ENCODE assay signal across 13 mouse cellular contexts in genomic region chr10:42913196-42913595, GRCm38 (mm10). TPM values are rescaled to one million over a fixed set of nuclear protein-coding genes. Genes with fewer than 3 reads are reported as not detected.
DNase-seq lines count a peak whose midpoint lies in the region; ATAC-seq and TF ChIP-seq lines count a peak whose summit lies in the region.
"Had no signal": no experiment of that assay in that cellular context is flagged by ENCODE, and none has a peak within 500 bp of the region (broad histone marks: within the 10 kb centered on the region; RNA-seq: fewer than 3 reads in every experiment).

No protein-coding gene starts in this region.

- H3K4me1 ChIP-seq in liver, embryonic 14.5 days (replicated peaks; ENCODE audit: control insufficient read depth in 2 of 2, insufficient read depth in 2 of 2, low read length in 1 of 2): peaks cover 0 to 3% of the 10 kb centered on the region in 2 experiments; a peak in 1 of 4 replicates
- H3K4me1 ChIP-seq in liver, embryonic 11.5 days (replicated peaks; ENCODE audit: control insufficient read depth, insufficient read depth, low read length): peaks cover 4% of the 10 kb centered on the region
- H3K4me1 ChIP-seq in stomach, postnatal 0 days (replicated peaks; ENCODE audit: control insufficient read depth, insufficient read depth): no peaks in the 10 kb centered on the region
- 0 out of 2 replicates have a peak, but pooled peaks cover 3% of the 10 kb centered on the region for H3K4me1 ChIP-seq in hindbrain, embryonic 12.5 days
- H3K4me1 ChIP-seq: hindbrain, embryonic 15.5 days had no signal

- peak; percentile 17; the same call in 1 of the 2 replicates for TF ChIP-seq CTCF in liver, embryonic 14.5 days (IDR thresholded peaks at IDR 0.05; ENCODE audit: low read depth)
- peak; percentile 47 for TF ChIP-seq CTCF in stomach, postnatal 0 days (IDR thresholded peaks at IDR 0.05; ENCODE audit: low read depth)

- no peak for ATAC-seq in liver, embryonic 14.5 days (ENCODE audit: insufficient read depth)
- no peak for ATAC-seq in liver, embryonic 11.5 days (replicated peaks; ENCODE audit: low FRiP score)
- ATAC-seq in stomach, postnatal 0 days (ENCODE audit: low FRiP score, low TSS enrichment): no peak
- no peak for ATAC-seq in hindbrain, embryonic 12.5 days (ENCODE audit: low FRiP score)
- ATAC-seq: forebrain, embryonic 14.5 days had no signal

- no peak overlapping the region for H3K4me2 ChIP-seq in liver, embryonic 14.5 days (ENCODE audit: low read depth)
- no peak overlapping the region for H3K4me2 ChIP-seq in liver, embryonic 11.5 days
- no peak overlapping the region for H3K4me2 ChIP-seq in stomach, postnatal 0 days (replicated peaks; ENCODE audit: low read depth)
- no peak overlapping the region for H3K4me2 ChIP-seq in hindbrain, embryonic 12.5 days (replicated peaks)
- H3K4me2 ChIP-seq: hindbrain, embryonic 15.5 days had no signal

- H3K9ac ChIP-seq in liver, embryonic 14.5 days (replicated peaks): no peak overlapping the region
- H3K9ac ChIP-seq in liver, embryonic 11.5 days (ENCODE audit: low read depth, low read length): no peak overlapping the region
- no peak overlapping the region for H3K9ac ChIP-seq in stomach, postnatal 0 days (ENCODE audit: low read length)
- no peak overlapping the region for H3K9ac ChIP-seq in hindbrain, embryonic 12.5 days
- H3K9ac ChIP-seq: hindbrain, embryonic 15.5 days had no signal

- H3K27me3 ChIP-seq in liver, embryonic 14.5 days (ENCODE audit: control insufficient read depth, insufficient read depth, low read length): no peaks in the 10 kb centered on the region
- no peaks in the 10 kb centered on the region for H3K27me3 ChIP-seq in liver, embryonic 11.5 days (replicated peaks; ENCODE audit: control insufficient read depth, insufficient read depth, low read length)
- H3K27me3 ChIP-seq in stomach, postnatal 0 days (ENCODE audit: control insufficient read depth, insufficient read depth, low read length): no peaks in the 10 kb centered on the region
- H3K27me3 ChIP-seq in hindbrain, embryonic 12.5 days: no peaks in the 10 kb centered on the region
- H3K27me3 ChIP-seq: hindbrain, embryonic 15.5 days had no signal

- no peak overlapping the region for H3K27ac ChIP-seq in liver, embryonic 14.5 days
- H3K27ac ChIP-seq in liver, embryonic 11.5 days (ENCODE audit: low read depth, low read length): no peak overlapping the region
- H3K27ac ChIP-seq in stomach, postnatal 0 days (replicated peaks): no peak overlapping the region
- H3K27ac ChIP-seq in hindbrain, embryonic 12.5 days: no peak overlapping the region
- H3K27ac ChIP-seq: hindbrain, embryonic 15.5 days had no signal

- no peak for TF ChIP-seq EP300 in liver, embryonic 14.5 days (IDR thresholded peaks at IDR 0.05; ENCODE audit: low read depth)
- no peak for TF ChIP-seq EP300 in stomach, postnatal 0 days (optimal IDR thresholded peaks at IDR 0.05)

- H3K9me3 ChIP-seq in liver, embryonic 14.5 days (ENCODE audit: control insufficient read depth, low read length): no peaks in the 10 kb centered on the region
- no peaks in the 10 kb centered on the region for H3K9me3 ChIP-seq in liver, embryonic 11.5 days (ENCODE audit: control insufficient read depth, low read length)
- no peaks in the 10 kb centered on the region for H3K9me3 ChIP-seq in stomach, postnatal 0 days (ENCODE audit: control insufficient read depth, low read length)
- no peaks in the 10 kb centered on the region for H3K9me3 ChIP-seq in hindbrain, embryonic 12.5 days (replicated peaks)
- H3K9me3 ChIP-seq: hindbrain, embryonic 15.5 days had no signal

- no peak overlapping the region for H3K4me3 ChIP-seq in liver, embryonic 14.5 days (ENCODE audit: insufficient read depth in 1 of 2, low read depth in 2 of 2, low read length in 2 of 2)
- H3K4me3 ChIP-seq in liver, embryonic 11.5 days (ENCODE audit: low read depth, low read length): no peak overlapping the region
- H3K4me3 ChIP-seq in stomach, postnatal 0 days (ENCODE audit: low read depth, low read length): no peak overlapping the region
- H3K4me3 ChIP-seq in hindbrain, embryonic 12.5 days: no peak overlapping the region
- H3K4me3 ChIP-seq: hindbrain, embryonic 15.5 days had no signal

- intact Hi-C loops in heart, postnatal 14 days (cut with DNase I): no loop called here

- peak; percentile 19 for DNase-seq in heart, adult 11 months
- DNase-seq in heart, postnatal 14 days: no peak
- DNase-seq in liver, embryonic 14.5 days (ENCODE audit: low read depth in 3 of 3, low spot score in 3 of 3): no peak
- DNase-seq in liver, embryonic 11.5 days (ENCODE audit: low spot score): no peak
- peak; percentile 64 for DNase-seq in thymus, postnatal 4 days
- DNase-seq in thymus, postnatal 36 days: no peak
- DNase-seq in stomach, postnatal 0 days (ENCODE audit: low spot score): peak; percentile 13
- DNase-seq: heart, postnatal 10 days; left cerebral cortex, postnatal 4 days; right cerebral cortex, adult 18-20 months had no signal

- WGBS in liver, embryonic 14.5 days (ENCODE audit: insufficient replicate concordance): 32% methylated on average over 4 of the region's 4 CpGs
- WGBS in liver, embryonic 11.5 days: 45% methylated on average over 4 of the region's 4 CpGs
- WGBS in stomach, postnatal 0 days: 47% methylated on average over 4 of the region's 4 CpGs
- 46% methylated on average over 4 of the region's 4 CpGs for WGBS in hindbrain, embryonic 12.5 days

- no peaks in the 10 kb centered on the region for H3K36me3 ChIP-seq in liver, embryonic 14.5 days (replicated peaks; ENCODE audit: control insufficient read depth, insufficient read depth, low read depth)
- no peaks in the 10 kb centered on the region for H3K36me3 ChIP-seq in liver, embryonic 11.5 days (ENCODE audit: control insufficient read depth, insufficient read depth, low read length)
- no peaks in the 10 kb centered on the region for H3K36me3 ChIP-seq in stomach, postnatal 0 days (ENCODE audit: control insufficient read depth, insufficient read depth, low read length)
- H3K36me3 ChIP-seq in hindbrain, embryonic 12.5 days: no peaks in the 10 kb centered on the region
- H3K36me3 ChIP-seq: hindbrain, embryonic 15.5 days had no signal

RNA-seq across cellular contexts. Expression of gene Scml4, which starts 53.0 kb away (rescaled TPM):
- total RNA-seq in heart, postnatal 14 days (2021): 1 to 10 TPM; 1.7 to 2.6 TPM
- polyA plus RNA-seq in liver, embryonic 14.5 days (2012; rRNA removed): 0.06 and 0.19 TPM in 2 replicates
- 0.15 and 0.37 TPM in 2 replicates for polyA plus RNA-seq in liver, embryonic 14.5 days (2014; fragmentation: Nextera tagmentation; extraction: Ambion mirVana)
- 0.16 and 0.40 TPM in 2 replicates for polyA plus RNA-seq in liver, embryonic 11.5 days (2014; fragmentation: Nextera tagmentation; extraction: Ambion mirVana)
- 5.1 and 5.4 TPM in 2 replicates for polyA plus RNA-seq in stomach, postnatal 0 days (2015; fragmentation: Nextera tagmentation; extraction: Ambion mirVana)
- 4.0 and 4.3 TPM in 2 replicates for polyA plus RNA-seq in hindbrain, embryonic 12.5 days (2016; fragmentation: Nextera tagmentation; extraction: Ambion mirVana)

Comparison
In these comparisons a context has a peak if more than half of its experiments do, and no peak if none do; other contexts are left out.
1. DNase-seq: peak in heart, adult 11 months (single experiment), thymus, postnatal 4 days (single experiment) and stomach, postnatal 0 days (single experiment); none in heart, postnatal 14 days (0 of 2), liver, embryonic 14.5 days (0 of 3), liver, embryonic 11.5 days (single experiment) and thymus, postnatal 36 days (0 of 2).